Mouse (Mus musculus) C2C12 (cell line): Measurements from ENCODE around the gene Usp49. TPM values are rescaled to one million over a fixed set of nuclear protein-coding genes. Genes with fewer than 3 reads are reported as not detected.

Source experiments
- H3K27me3 ChIP-seq: one replicate; pipeline ENCODE4 v1.6.1; 2011; ENCODE audit not compliant: control insufficient read depth, insufficient read depth, insufficient read length
- H3K36me3 ChIP-seq: one replicate; pipeline ENCODE4 v1.6.1; 2011; ENCODE audit not compliant: control insufficient read depth, insufficient read depth
- H3K4me3 ChIP-seq: one replicate; pipeline ENCODE4 v1.5.1; 2011; ENCODE audit warnings: mild to moderate bottlenecking, control low read depth; ENCODE audit not compliant: poor library complexity, insufficient read depth, severe bottlenecking
- H3K79me2 ChIP-seq: one replicate; pipeline ENCODE4 v1.6.1; 2011; ENCODE audit not compliant: control insufficient read depth, insufficient read depth
- H3K79me3 ChIP-seq: one replicate; pipeline ENCODE4 v1.6.1; 2011; ENCODE audit warnings: low read depth, control low read depth
- H3ac ChIP-seq: one replicate; pipeline ENCODE3; 2011; ENCODE audit warnings: low read depth; ENCODE audit not compliant: control insufficient read depth, insufficient read length
- CEBPB ChIP-seq: IDR thresholded peaks from one replicate; pipeline ENCODE4 v1.6.1; 2011; ENCODE audit warnings: low read depth, mild to moderate bottlenecking, control low read depth, moderate library complexity
- CTCF ChIP-seq: IDR thresholded peaks from one replicate; pipeline ENCODE4 v1.5.1; 2011; ENCODE audit not compliant: control insufficient read depth, insufficient read depth, insufficient read length
- FOSL1 ChIP-seq: IDR thresholded peaks from one replicate; pipeline ENCODE4 v1.8.0; 2011; ENCODE audit warnings: mild to moderate bottlenecking, low read length; ENCODE audit not compliant: poor library complexity, insufficient read depth, severe bottlenecking
- MAX ChIP-seq: IDR thresholded peaks from one replicate; pipeline ENCODE4 v1.6.1; 2011; ENCODE audit warnings: mild to moderate bottlenecking, control low read depth
- MYOD1 ChIP-seq: IDR thresholded peaks from one replicate; pipeline ENCODE4 v1.6.1; 2011; ENCODE audit warnings: low read depth; ENCODE audit not compliant: control insufficient read depth, insufficient read length
- MYOG ChIP-seq: IDR thresholded peaks from one replicate; pipeline ENCODE4 v1.6.1; 2011; ENCODE audit not compliant: control insufficient read depth, insufficient read length; ENCODE audit errors: extremely low read depth
- USF1 ChIP-seq: IDR thresholded peaks from one replicate; pipeline ENCODE4 v1.6.1; 2011; ENCODE audit warnings: low read depth, mild to moderate bottlenecking, control low read depth, moderate library complexity
- polyA plus RNA-seq: library from polyadenylated mRNA; unstranded; fragments of >200 nt; fragmentation: generic; extraction: Trizol; gene quantifications from one replicate; pipeline ENCODE4 v1.2.1, GENCODE M21; 2012; ENCODE audit warnings: missing spikeins

The Usp49 gene
- polyA plus RNA-seq, 1 experiment, result 3.2 TPM

DNA sequence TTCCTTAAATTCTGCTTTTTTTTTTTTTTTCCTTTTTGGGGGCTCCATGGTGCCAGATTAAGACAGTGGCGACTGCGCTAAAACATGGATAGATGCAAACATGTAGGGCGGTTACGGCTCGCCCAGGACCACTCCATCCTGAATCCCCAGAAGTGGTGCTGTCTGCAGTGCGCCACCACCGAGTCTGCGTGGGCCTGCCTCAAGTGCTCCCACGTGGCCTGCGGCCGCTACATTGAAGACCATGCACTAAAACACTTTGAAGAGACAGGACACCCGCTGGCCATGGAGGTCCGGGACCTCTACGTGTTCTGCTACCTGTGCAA, 41.5 kb downstream of the Usp49 start:
- H3K36me3 ChIP-seq, result peaks cover 5% of the 10 kb centered on the region
- no peak for TF ChIP-seq MYOG
- no peak for TF ChIP-seq MAX
- TF ChIP-seq USF1, result no peak
- TF ChIP-seq FOSL1, result no peak
- TF ChIP-seq MYOD1, result no peak
- TF ChIP-seq CEBPB, result no peak
- TF ChIP-seq CTCF, result no peak
- no peak overlapping the region for H3ac ChIP-seq
- H3K27me3 ChIP-seq, result no peaks in the 10 kb centered on the region
- H3K4me3 ChIP-seq, result no peak overlapping the region
- H3K79me2 ChIP-seq, result no peaks in the 10 kb centered on the region
- H3K79me3 ChIP-seq, result no peaks in the 10 kb centered on the region

DNA sequence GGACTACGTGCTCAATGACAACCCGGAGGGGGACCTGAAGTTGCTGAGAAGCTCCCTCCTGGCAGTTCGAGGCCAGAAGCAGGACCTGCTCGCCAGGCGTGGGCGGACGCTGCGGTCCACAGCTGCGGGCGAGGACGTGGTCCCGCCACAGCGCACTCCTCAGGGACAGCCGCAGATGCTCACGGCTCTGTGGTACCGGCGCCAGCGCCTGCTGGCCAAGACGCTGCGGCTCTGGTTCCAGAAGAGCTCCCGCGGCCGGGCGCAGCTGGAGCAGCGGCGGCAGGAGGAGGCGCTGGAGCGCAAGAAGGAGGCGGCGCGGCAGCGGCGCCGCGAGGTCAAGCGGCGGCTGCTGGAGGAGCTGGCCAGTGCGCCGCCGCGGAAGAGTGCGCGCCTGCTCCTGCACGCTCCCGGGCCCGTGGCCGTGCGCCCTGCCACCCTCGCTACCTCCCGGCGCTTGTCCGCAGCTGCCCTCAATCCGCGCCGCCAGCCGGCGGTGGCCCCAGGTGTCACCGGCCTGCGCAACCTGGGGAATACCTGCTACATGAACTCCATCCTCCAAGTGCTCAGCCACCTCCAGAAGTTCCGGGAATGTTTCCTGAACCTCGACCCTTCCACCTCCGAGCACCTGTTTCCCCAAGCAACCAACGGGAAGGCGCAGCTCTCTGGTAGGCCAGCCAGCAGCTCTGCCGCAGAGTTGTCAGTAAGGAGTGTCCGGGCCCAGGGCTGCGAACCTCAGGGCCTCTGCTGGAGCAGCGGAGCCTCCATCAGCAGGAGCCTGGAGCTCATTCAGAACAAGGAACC, 42.0 kb downstream of the Usp49 start:
- no peaks in the 10 kb centered on the region for H3K27me3 ChIP-seq
- H3K79me3 ChIP-seq, result no peaks in the 10 kb centered on the region
- H3K36me3 ChIP-seq, result peaks cover 5% of the 10 kb centered on the region
- H3K4me3 ChIP-seq, result no peak overlapping the region
- TF ChIP-seq CEBPB (no peak), MYOD1 (no peak), FOSL1 (no peak), USF1 (no peak), MAX (no peak), MYOG (no peak), CTCF (no peak)
- H3ac ChIP-seq, result no peak overlapping the region
- no peaks in the 10 kb centered on the region for H3K79me2 ChIP-seq

DNA sequence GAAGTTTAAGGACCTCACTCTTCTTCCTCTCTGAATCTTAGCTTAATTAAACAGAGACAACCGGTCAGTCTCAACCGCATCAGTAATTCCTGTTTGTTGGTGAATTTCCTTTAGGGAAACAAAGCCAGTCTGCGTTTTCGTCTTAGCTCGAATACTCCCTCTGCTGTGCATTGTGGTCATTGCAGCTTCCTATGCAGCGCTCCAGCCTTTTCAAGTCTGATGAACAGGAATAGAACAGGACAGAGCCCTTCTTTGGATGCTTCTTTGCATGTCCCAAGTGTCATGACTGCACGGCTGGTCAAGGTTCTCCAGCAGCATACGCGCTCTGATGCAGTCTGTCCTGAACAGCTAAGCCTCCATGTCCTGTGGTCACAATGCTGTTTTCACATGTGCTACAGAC, 46.1 kb downstream of the Usp49 start:
- no peak overlapping the region for H3K4me3 ChIP-seq
- H3K27me3 ChIP-seq, result no peaks in the 10 kb centered on the region
- H3K36me3 ChIP-seq, result peaks cover 5% of the 10 kb centered on the region
- H3K79me3 ChIP-seq, result no peaks in the 10 kb centered on the region
- H3ac ChIP-seq, result no peak overlapping the region
- peak; percentile 24 for TF ChIP-seq CTCF
- no peak for TF ChIP-seq CEBPB
- no peaks in the 10 kb centered on the region for H3K79me2 ChIP-seq

DNA sequence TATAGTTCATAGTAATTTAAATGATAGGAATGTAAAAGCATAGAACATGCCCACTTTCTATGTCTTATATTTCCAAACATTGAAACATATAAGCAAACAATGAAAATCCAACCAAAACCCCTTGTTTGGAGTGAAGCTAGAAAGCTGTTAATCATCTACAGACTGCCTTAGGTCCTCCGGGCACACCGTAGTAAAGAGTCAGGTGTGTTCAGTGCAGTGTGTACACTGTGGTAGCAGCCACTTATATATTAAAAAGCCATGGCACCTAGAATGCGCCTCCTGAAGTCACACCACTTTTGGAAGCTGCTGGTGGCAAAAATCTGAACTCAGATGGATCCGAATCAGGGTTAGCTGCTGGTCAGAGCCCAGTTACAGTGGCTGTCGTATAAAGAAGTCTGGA, 47.7 kb downstream of the Usp49 start:
- H3K36me3 ChIP-seq, result peaks cover 7% of the 10 kb centered on the region

DNA sequence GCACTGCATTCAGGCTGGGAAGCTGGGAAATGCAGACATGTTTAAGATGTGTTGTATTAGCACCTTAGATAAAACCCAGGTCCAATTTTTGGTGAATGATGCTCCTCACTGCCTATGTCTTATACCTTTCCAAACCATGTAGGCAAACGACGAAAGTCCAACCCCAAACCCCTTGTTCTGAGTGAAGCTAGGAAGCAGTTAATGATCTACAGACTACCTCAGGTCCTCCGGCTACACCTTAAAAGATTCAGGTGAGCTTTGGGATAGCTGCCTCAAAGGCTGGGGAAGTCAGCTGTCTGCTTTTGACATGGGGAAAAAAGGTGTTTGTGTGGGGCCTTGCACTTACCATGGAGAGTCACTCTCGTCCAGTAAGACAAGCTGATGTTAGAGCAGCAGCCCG, 48.2 kb downstream of the Usp49 start:
- H3K36me3 ChIP-seq, result peaks cover 12% of the 10 kb centered on the region
- H3K27me3 ChIP-seq, result no peaks in the 10 kb centered on the region
- no peaks in the 10 kb centered on the region for H3K79me2 ChIP-seq
- no peak for TF ChIP-seq MAX
- no peak overlapping the region for H3K4me3 ChIP-seq
- H3ac ChIP-seq, result no peak overlapping the region
- no peaks in the 10 kb centered on the region for H3K79me3 ChIP-seq

More for the DNA sequence above, 47.7 kb downstream of the Usp49 start:
- H3K27me3 ChIP-seq, result no peaks in the 10 kb centered on the region
- H3ac ChIP-seq, result no peak overlapping the region
- no peaks in the 10 kb centered on the region for H3K79me2 ChIP-seq
- H3K79me3 ChIP-seq, result no peaks in the 10 kb centered on the region
- no peak overlapping the region for H3K4me3 ChIP-seq
- TF ChIP-seq MYOD1 (no peak), CTCF (no peak), USF1 (no peak), FOSL1 (no peak), MYOG (no peak), MAX (no peak), CEBPB (no peak)

DNA sequence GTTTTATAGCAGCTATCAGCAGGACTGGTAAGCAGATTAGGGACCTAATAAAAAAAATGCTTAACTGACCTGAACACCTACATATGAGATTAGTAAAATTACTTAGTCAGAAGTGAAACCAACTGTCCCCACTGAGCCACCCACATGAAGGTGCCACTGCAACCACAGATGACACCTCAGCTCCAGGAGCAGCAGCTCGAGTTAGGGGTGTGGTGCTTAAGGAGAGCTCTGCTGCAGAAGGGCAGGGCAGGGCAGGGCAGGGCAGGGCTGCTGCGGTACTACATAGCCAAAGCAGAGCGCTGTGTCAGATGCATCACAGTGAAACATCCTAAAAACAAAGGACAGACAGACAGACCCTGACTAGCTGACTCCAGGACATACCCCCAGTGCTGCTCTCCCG, 52.3 kb downstream of the Usp49 start:
- TF ChIP-seq FOSL1 (no peak), MYOD1 (no peak), CEBPB (no peak), MAX (no peak), MYOG (no peak), USF1 (no peak), CTCF (no peak)
- H3K79me3 ChIP-seq, result peaks cover 20% of the 10 kb centered on the region
- no peak overlapping the region for H3K4me3 ChIP-seq
- no peak overlapping the region for H3ac ChIP-seq
- H3K79me2 ChIP-seq, result peaks cover 29% of the 10 kb centered on the region
- peaks cover 32% of the 10 kb centered on the region for H3K36me3 ChIP-seq
- H3K27me3 ChIP-seq, result no peaks in the 10 kb centered on the region
